Mouse (Mus musculus): ENCODE results near the gene 1600002K03Rik. TPM values are rescaled to one million over a fixed set of nuclear protein-coding genes. Genes with fewer than 3 reads are reported as not detected.

The 1600002K03Rik gene
- polyA plus RNA-seq, 1 experiment: 18.5 TPM

GRCm38 (mm10) chr10:80170601-80171021 lies 2.1 kb upstream of the 1600002K03Rik start:
- no peak for DNase-seq (ENCODE audit: low read depth)
- TF ChIP-seq POLR2A (IDR thresholded peaks at IDR 0.05; ENCODE audit: borderline replicate concordance, extremely low read depth, insufficient read depth, insufficient read length, poor library complexity, severe bottlenecking): no peak
- no peak for TF ChIP-seq CTCF (IDR thresholded peaks at IDR 0.05; ENCODE audit: borderline replicate concordance, extremely low read depth, insufficient read depth, insufficient read length)

- TF ChIP-seq CTCF (IDR thresholded peaks at IDR 0.05; ENCODE audit: borderline replicate concordance, extremely low read depth, insufficient read depth, insufficient read length) (no peak), POLR2A (IDR thresholded peaks at IDR 0.05; ENCODE audit: borderline replicate concordance, extremely low read depth, insufficient read depth, insufficient read length, poor library complexity, severe bottlenecking) (no peak)
- DNase-seq (ENCODE audit: low read depth): no peak
These were observed 1.5 kb upstream of the 1600002K03Rik start for GRCm38 (mm10) chr10:80171252-80171651.

- no peak for DNase-seq (ENCODE audit: low read depth)
- no peak for TF ChIP-seq CTCF (IDR thresholded peaks at IDR 0.05; ENCODE audit: borderline replicate concordance, extremely low read depth, insufficient read depth, insufficient read length)
- no peak for TF ChIP-seq POLR2A (IDR thresholded peaks at IDR 0.05; ENCODE audit: borderline replicate concordance, extremely low read depth, insufficient read depth, insufficient read length, poor library complexity, severe bottlenecking)
These were observed 801 bp upstream of the 1600002K03Rik start for GRCm38 (mm10) chr10:80171760-80172526.

DNA sequence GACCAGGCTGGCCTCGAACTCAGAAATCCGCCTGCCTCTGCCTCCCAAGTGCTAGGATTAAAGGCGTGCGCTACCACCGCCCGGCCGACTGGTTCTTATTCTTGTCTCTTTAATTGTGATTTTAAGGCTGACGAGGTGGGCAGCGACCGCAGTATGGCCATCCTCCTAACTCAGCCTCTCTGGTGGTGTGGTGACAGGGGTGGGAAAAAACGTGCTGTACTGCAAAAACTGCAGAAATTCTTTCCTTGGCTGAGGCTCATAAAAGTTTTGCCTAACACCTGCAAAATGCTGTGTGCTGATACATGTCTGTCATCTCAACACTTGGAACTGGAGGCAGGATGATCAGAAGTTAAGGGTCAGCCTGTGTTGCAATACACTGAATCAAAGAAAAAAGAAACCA lies 614 bp downstream of the 1600002K03Rik start:
- no peak for DNase-seq (ENCODE audit: low read depth)
- TF ChIP-seq POLR2A (IDR thresholded peaks at IDR 0.05; ENCODE audit: borderline replicate concordance, extremely low read depth, insufficient read depth, insufficient read length, poor library complexity, severe bottlenecking) (no peak), CTCF (IDR thresholded peaks at IDR 0.05; ENCODE audit: borderline replicate concordance, extremely low read depth, insufficient read depth, insufficient read length) (no peak)

- TF ChIP-seq POLR2A (IDR thresholded peaks at IDR 0.05; ENCODE audit: borderline replicate concordance, extremely low read depth, insufficient read depth, insufficient read length, poor library complexity, severe bottlenecking) (no peak), CTCF (IDR thresholded peaks at IDR 0.05; ENCODE audit: borderline replicate concordance, extremely low read depth, insufficient read depth, insufficient read length) (no peak)
- DNase-seq (ENCODE audit: low read depth): no peak
These were observed 1.4 kb downstream of the 1600002K03Rik start for GRCm38 (mm10) chr10:80173955-80174640.

GRCm38 (mm10) chr10:80174705-80175104 lies 2.0 kb downstream of the 1600002K03Rik start:
- TF ChIP-seq CTCF (IDR thresholded peaks at IDR 0.05; ENCODE audit: borderline replicate concordance, extremely low read depth, insufficient read depth, insufficient read length) (peak; percentile 58; the same call in 1 of the 2 replicates), POLR2A (IDR thresholded peaks at IDR 0.05; ENCODE audit: borderline replicate concordance, extremely low read depth, insufficient read depth, insufficient read length, poor library complexity, severe bottlenecking) (no peak)
- no peak for DNase-seq (ENCODE audit: low read depth)

- TF ChIP-seq CTCF (IDR thresholded peaks at IDR 0.05; ENCODE audit: borderline replicate concordance, extremely low read depth, insufficient read depth, insufficient read length) (peak; percentile 66; the same call in 1 of the 2 replicates), POLR2A (IDR thresholded peaks at IDR 0.05; ENCODE audit: borderline replicate concordance, extremely low read depth, insufficient read depth, insufficient read length, poor library complexity, severe bottlenecking) (no peak)
- peak; percentile 70 for DNase-seq (ENCODE audit: low read depth)
These were observed 3.0 kb downstream of the 1600002K03Rik start for GRCm38 (mm10) chr10:80175536-80176269.

DNA sequence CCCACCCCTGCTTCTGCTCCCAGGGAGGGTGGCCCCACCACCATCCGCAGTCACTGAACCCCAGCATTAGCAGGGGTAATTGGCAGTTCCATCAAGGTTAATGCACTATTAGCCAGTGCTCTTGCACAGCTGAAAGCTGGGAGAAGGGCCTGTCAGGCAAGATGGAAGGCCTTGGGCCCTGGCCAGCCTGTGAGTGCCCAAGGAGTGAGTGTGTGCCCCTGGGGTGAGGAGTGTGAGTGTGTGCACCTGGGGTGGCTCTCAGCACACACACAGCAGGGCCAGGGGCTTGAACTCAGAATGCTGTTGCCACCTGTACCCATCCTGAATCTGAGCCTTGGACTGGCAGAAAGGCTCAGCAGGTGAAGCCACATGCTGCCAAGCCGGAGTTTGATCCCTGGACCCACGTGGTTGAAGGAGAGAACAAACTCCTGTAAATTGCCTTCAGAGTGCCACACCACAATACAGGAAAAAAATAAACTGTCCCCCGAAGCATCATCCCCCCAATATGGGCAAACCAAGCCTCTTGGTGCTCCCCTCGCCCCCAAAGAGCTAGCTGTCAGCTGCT lies 3.6 kb downstream of the 1600002K03Rik start:
- TF ChIP-seq CTCF (IDR thresholded peaks at IDR 0.05; ENCODE audit: borderline replicate concordance, extremely low read depth, insufficient read depth, insufficient read length): no peak
- TF ChIP-seq POLR2A (IDR thresholded peaks at IDR 0.05; ENCODE audit: borderline replicate concordance, extremely low read depth, insufficient read depth, insufficient read length, poor library complexity, severe bottlenecking): no peak
- no peak for DNase-seq (ENCODE audit: low read depth)

DNA sequence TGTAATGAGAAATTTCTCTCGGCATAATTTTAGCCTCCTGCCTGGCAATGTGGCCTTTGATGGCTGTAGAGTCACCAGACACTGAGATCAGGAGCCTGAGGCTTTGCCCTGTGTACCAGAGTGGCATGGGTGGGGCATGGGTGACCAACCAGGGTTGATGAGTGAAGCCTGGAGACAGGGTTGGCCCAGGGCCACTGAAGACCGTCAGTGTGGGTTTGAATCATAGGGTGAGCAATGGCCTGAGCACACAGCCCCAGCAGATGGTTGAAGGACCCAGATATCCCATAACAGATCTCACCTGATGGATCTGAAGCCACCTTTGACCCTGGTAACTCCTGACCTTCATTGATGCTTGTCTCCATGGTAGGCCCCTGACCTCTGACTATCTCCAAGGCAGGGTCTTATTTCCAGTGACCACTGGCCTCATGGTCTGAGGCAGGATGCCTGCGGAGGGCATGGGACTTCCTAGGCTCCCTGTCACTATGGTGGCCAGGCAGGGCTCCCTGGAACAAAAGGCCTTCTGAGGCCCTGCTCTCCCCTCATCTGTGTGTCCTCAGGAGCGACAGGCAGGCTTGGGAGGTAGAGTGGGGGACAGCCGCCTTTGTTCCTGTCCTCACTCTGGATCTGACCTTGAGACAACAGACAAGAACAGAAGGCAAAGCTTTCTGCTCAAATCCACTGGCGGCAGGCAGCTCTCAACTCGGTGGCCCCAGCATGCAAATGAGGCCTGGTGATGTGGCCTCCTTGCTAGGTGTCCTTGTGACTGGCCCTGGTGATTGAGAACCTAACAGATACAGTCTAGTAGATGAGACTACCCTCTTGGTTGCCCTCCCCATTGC lies 4.9 kb downstream of the 1600002K03Rik start:
- DNase-seq (ENCODE audit: low read depth): no peak

More for the DNA sequence above, 4.9 kb downstream of the 1600002K03Rik start:
- TF ChIP-seq CTCF (IDR thresholded peaks at IDR 0.05; ENCODE audit: borderline replicate concordance, extremely low read depth, insufficient read depth, insufficient read length) (no peak), POLR2A (IDR thresholded peaks at IDR 0.05; ENCODE audit: borderline replicate concordance, extremely low read depth, insufficient read depth, insufficient read length, poor library complexity, severe bottlenecking) (no peak)

Measured in brain, embryonic 14.5 days (tissue).